Mouse (Mus musculus) T-helper 2 cell (primary cell): ENCODE data around the gene Olfr1288.

Source experiments
- in situ Hi-C: fragments of 300-600 bp; cut with MboI, MseI; formaldehyde crosslinking; loops from one replicate; pipeline ENCODE4 v1.15.1; 2025; ENCODE audit warnings: high pct_unique_total_duplicates

Olfr1288 gene

DNA sequence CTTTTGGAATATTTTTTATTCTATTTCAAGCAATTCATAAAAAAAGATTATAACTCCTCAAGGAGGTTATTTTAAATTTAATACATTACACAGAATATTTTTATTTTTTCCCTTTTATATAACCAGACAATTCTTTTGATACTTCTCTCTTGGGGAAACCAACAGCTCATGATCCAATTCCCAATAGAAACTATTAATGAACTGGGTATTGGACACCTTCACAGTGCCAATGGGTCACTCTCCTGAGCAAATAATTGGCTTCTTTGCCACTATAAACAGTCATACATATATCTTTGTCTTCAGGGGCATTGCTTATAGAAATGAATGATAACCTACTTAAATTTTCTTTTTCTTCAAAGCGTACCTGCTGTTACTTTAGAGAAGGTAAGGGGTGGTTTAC, at the start of gene Olfr1288:
Gene Olfr1288, plus strand, starts transcription at position 301 of the 400 bp plus-strand sequence.
- in situ Hi-C loops: no loop called here

DNA sequence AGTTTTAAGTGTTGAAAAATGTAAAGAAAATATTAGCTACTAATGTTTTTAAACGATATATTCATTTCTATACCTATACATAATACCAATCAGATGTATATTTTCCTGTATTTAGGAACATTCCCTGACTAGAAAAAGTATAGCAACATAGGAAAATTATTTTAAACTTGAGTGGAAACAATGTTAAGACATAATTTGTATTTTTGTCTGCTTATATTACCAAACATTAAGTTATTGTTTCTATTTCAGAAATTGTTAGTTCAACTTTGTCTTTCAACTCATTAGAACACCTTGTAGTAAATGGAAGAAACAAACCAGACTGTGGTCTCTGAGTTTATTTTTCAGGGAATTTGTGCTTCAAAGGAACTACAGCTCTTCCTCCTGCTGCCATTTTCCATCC, 25.1 kb upstream of the Olfr1288 start, which contains the start of gene Olfr1287:
Gene Olfr1287, plus strand, starts transcription at position 301 of the 400 bp plus-strand sequence.
- in situ Hi-C loops: no loop called here

DNA sequence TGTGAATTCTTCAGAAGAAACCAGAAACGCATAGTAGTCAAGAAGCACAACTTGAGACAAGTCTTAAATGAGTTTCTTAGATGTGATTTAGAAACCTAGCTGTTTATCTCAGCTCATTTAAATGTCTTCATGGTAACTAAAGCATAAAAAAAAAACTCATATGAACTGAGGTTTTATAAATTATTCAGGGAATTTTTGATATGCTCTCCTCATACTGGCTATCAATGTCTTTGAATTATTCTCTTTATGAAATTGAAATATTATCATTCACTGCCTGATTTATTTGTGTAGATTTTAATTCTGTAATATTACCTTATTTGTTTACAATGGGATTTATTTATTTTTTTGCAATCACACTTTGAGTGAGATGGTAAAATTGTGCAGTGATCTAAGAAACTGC, 6.6 kb downstream of the Olfr1288 start, which contains the start of gene Olfr1289:
Gene Olfr1289, plus strand, starts transcription at position 301 of the 400 bp plus-strand sequence.
- in situ Hi-C loops: no loop called here

DNA sequence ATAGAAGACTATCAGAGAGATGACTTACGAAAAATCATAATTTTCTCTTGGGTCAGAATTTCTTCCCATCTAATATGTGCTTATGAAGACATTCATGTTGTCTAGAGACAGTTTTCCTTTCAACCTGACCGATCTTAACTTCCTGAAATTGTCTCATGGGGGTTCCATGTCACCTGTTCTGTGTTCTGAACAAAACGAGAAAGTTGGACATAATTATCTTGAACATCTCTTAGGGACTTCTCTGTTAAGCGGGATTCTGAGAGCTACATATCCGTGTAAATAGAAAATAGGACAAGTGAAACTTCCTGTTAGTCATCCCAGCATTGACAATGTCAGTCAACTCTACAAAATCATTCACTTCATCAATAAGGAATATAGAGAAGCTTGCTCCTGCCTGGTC, 19.8 kb downstream of the Olfr1288 start, which contains the start of gene Olfr1290:
Gene Olfr1290, minus strand, starts transcription at position 101 of the 400 bp plus-strand sequence.
- in situ Hi-C loops: no loop called here

DNA sequence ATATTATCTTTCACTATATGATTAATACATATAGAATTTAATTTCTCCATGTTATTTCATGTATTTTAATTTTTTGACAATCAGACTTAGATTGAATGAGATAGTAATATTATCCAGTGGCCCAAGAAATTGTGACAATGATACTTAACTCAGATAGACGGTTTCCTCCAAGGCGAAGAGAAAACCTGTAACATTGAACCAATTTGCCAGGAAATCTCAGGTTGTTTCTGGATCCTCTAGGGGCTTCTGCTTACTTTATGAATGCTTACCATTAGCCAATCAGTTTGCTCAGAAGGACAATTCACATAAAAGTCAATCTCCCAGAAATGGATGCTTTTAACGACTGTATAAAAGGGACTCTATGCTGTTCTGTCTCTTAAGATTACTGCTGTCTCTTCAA, 23.0 kb downstream of the Olfr1288 start, which contains the start of gene Olfr1291-ps1:
Gene Olfr1291-ps1, plus strand, starts transcription at position 301 of the 400 bp plus-strand sequence.
- in situ Hi-C loops: no loop called here

DNA sequence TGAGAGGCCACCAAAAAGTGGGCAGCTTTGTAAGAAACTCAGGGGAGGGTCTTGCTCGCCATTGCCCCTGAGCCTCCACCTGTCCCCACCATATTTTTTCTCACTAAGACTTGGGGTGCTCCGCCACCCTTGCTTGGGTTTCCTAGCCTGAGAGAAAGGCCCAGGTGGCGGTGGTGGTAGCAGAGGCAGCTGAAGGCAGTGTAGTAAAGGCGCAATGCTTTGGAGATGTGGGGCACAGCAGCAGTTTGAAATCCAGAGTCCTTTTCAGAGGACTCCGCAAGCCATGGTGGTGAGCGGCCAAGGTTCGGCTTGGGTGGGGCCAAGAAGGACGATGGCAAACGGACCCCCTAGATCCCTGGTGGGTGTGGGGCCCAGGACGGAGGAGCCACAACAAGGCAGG, 43.5 kb downstream of the Olfr1288 start:
- in situ Hi-C loops: no loop called here

DNA sequence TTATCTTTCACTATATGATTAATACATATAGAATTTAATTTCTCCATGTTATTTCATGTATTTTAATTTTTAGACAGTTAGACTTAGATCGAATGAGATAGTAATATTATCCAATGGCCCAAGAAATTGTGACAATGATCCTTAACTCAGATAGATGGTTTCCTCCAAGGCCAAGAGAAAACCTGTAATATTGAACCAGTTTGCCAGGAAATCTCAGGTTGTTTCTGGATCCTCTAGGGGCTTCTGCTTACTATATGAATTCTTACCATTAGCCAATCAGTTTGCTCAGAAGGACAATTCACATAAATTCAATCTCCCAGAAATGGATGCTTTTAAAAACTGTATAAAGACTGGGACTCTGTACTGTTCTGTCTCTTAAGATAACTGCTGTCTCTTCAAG, 51.0 kb downstream of the Olfr1288 start, which contains the start of gene Olfr1293-ps:
Gene Olfr1293-ps, plus strand, starts transcription at position 301 of the 400 bp plus-strand sequence.
- in situ Hi-C loops: no loop called here
